Mouse (Mus musculus) MEL (cell line): ENCODE results near the gene Gimap7.

Experiments
- CTCF ChIP-seq, 3 experiments: IDR thresholded peaks in 2 of 3; conservative IDR thresholded peaks in 1 of 3; 2 replicates each; pipeline ENCODE4 v1.5.1; 2011 to 2012; ENCODE audit warnings: low read length in 3 of 3, low read depth in 2 of 3, mild to moderate bottlenecking in 2 of 3, improper control_type of control experiment in 1 of 3, inconsistent platforms in 1 of 3, mixed read lengths in 1 of 3, moderate library complexity in 1 of 3; ENCODE audit not compliant: control insufficient read depth in 1 of 3, insufficient read depth in 1 of 3, poor library complexity in 1 of 3, severe bottlenecking in 1 of 3
- ELF1 ChIP-seq: IDR thresholded peaks from 2 replicates; pipeline ENCODE4 v1.6.1; 2014; ENCODE audit warnings: low read depth, mild to moderate bottlenecking, inconsistent platforms, low read length, improper control_type of control experiment, moderate library complexity
- EP300 ChIP-seq, 2 experiments: IDR thresholded peaks; 2 replicates each; pipeline ENCODE4 v1.6.1; 2011; ENCODE audit warnings: improper control_type of control experiment in 2 of 2, low read length in 2 of 2, low read depth in 1 of 2, mild to moderate bottlenecking in 1 of 2
- KAT2A ChIP-seq: conservative IDR thresholded peaks from 2 replicates; pipeline ENCODE4 v1.6.1; 2012; ENCODE audit warnings: low read depth, low read length, improper control_type of control experiment, inconsistent platforms
- POLR2A ChIP-seq, 2 experiments: IDR thresholded peaks; 2 replicates each; pipeline ENCODE4 v1.6.1; 2011 to 2012; ENCODE audit warnings: low read length in 2 of 2, mild to moderate bottlenecking in 2 of 2, control low read depth in 1 of 2, improper control_type of control experiment in 1 of 2, low read depth in 1 of 2, moderate library complexity in 1 of 2; ENCODE audit not compliant: control insufficient read depth in 1 of 2, insufficient read depth in 1 of 2, poor library complexity in 1 of 2
- UBTF ChIP-seq: IDR thresholded peaks from 2 replicates; pipeline ENCODE4 v1.6.1; 2012; ENCODE audit warnings: low read depth, mild to moderate bottlenecking, inconsistent platforms, low read length, improper control_type of control experiment, moderate library complexity, borderline replicate concordance; ENCODE audit not compliant: insufficient read depth
- USF1 ChIP-seq: IDR thresholded peaks from 2 replicates; pipeline ENCODE4 v1.6.1; 2014; ENCODE audit warnings: low read depth, mild to moderate bottlenecking, inconsistent platforms, low read length, improper control_type of control experiment, moderate library complexity

GRCm38 (mm10) chr6:48733660-48734059 is 15.2 kb downstream of the Gimap7 start:
- TF ChIP-seq CTCF (IDR thresholded peaks at IDR 0.05 in 2 of 3, conservative IDR thresholded peaks at IDR 0.05 in 1 of 3; ENCODE audit: control insufficient read depth in 1 of 3, insufficient read depth in 1 of 3, low read depth in 2 of 3, low read length in 3 of 3, poor library complexity in 1 of 3, severe bottlenecking in 1 of 3) (no peak), POLR2A (IDR thresholded peaks at IDR 0.05; ENCODE audit: control insufficient read depth in 1 of 2, insufficient read depth in 1 of 2, low read depth in 1 of 2, low read length in 2 of 2, poor library complexity in 1 of 2) (no peak), ELF1 (no peak), UBTF (no peak), EP300 (IDR thresholded peaks at IDR 0.05; ENCODE audit: low read depth in 1 of 2, low read length in 2 of 2) (no peak), KAT2A (no peak), USF1 (no peak)
